In genomic region chr2:19301251-19301650, GRCm38 (mm10) we compare ENCODE assay signal across 9 mouse cellular contexts.
DNase-seq lines count a peak whose midpoint lies in the region; ATAC-seq lines count a peak whose summit lies in the region.
"Had no signal": no experiment of that assay in that cellular context is flagged by ENCODE, and none has a peak within 500 bp of the region (broad histone marks: within the 10 kb centered on the region; RNA-seq: fewer than 3 reads in every experiment).

No protein-coding gene starts in this region.

- no peaks in the 10 kb centered on the region for H3K27me3 ChIP-seq in forebrain, embryonic 14.5 days (replicated peaks; ENCODE audit: control insufficient read depth, insufficient read depth, low read length)
- H3K27me3 ChIP-seq: neural tube, embryonic 12.5 days had no signal

- H3K9ac ChIP-seq in forebrain, embryonic 14.5 days (ENCODE audit: low read length) = no peak overlapping the region
- H3K9ac ChIP-seq: neural tube, embryonic 12.5 days had no signal

- WGBS in forebrain, embryonic 14.5 days = 23% methylated on average over 6 of the region's 6 CpGs

- H3K4me2 ChIP-seq in forebrain, embryonic 14.5 days (ENCODE audit: low read length) = no peak overlapping the region
- H3K4me2 ChIP-seq: neural tube, embryonic 12.5 days had no signal

- no peak overlapping the region for H3K27ac ChIP-seq in forebrain, embryonic 14.5 days (ENCODE audit: low read depth, low read length)
- H3K27ac ChIP-seq: neural tube, embryonic 12.5 days had no signal

- H3K9me3 ChIP-seq in forebrain, embryonic 14.5 days (replicated peaks; ENCODE audit: control insufficient read depth, low read length) = no peaks in the 10 kb centered on the region
- H3K9me3 ChIP-seq: neural tube, embryonic 12.5 days had no signal

- no peaks in the 10 kb centered on the region for H3K36me3 ChIP-seq in forebrain, embryonic 14.5 days (ENCODE audit: control insufficient read depth, insufficient read depth, low read length)
- H3K36me3 ChIP-seq: neural tube, embryonic 12.5 days had no signal

- DNase-seq in embryo, embryonic 11 days = peak; percentile 6
- DNase-seq in embryo, embryonic 10 days (ENCODE audit: low spot score) = no peak
- DNase-seq in CD4-positive, CD25-positive, alpha-beta regulatory T cell, adult 2 months (ENCODE audit: low read depth, low spot score) = peak; percentile 68
- peak; percentile 77 for DNase-seq in induced T-regulatory cell, adult 2 months (ENCODE audit: low read depth)
- no peak for DNase-seq in right cerebral cortex, postnatal 14 days
- no peak for DNase-seq in forebrain, embryonic 14.5 days (ENCODE audit: low spot score)
- no peak for DNase-seq in c-Kit-positive CD71-positive TER-119-positive erythroid progenitor cells, embryonic 14.5 days (ENCODE audit: low spot score)

- H3K4me3 ChIP-seq in forebrain, embryonic 14.5 days (ENCODE audit: low read depth, low read length) = no peak overlapping the region
- H3K4me3 ChIP-seq: neural tube, embryonic 12.5 days had no signal

- H3K4me1 ChIP-seq in forebrain, embryonic 14.5 days (ENCODE audit: control insufficient read depth, insufficient read depth, low read length) = no peaks in the 10 kb centered on the region
- H3K4me1 ChIP-seq: neural tube, embryonic 12.5 days had no signal

- ATAC-seq in neutrophil, adult 5-6 weeks (ENCODE audit: extremely low read depth, insufficient number of reproducible peaks, low FRiP score, poor library complexity, severe bottlenecking) = peak; percentile 75
- no peak for ATAC-seq in forebrain, embryonic 14.5 days

Comparison
In these comparisons a context has a peak if more than half of its experiments do, and no peak if none do; other contexts are left out.
1. DNase-seq: peak in embryo, embryonic 11 days (single experiment), CD4-positive, CD25-positive, alpha-beta regulatory T cell, adult 2 months (single experiment) and induced T-regulatory cell, adult 2 months (single experiment); none in embryo, embryonic 10 days (single experiment), right cerebral cortex, postnatal 14 days (single experiment), forebrain, embryonic 14.5 days (single experiment) and c-Kit-positive CD71-positive TER-119-positive erythroid progenitor cells, embryonic 14.5 days (single experiment).